Mouse (Mus musculus): ENCODE data around the gene Hspg2. TPM values are rescaled to one million over a fixed set of nuclear protein-coding genes. Genes with fewer than 3 reads are reported as not detected.

Gene Hspg2
- polyA plus RNA-seq, 1 experiment: 147 TPM

DNA sequence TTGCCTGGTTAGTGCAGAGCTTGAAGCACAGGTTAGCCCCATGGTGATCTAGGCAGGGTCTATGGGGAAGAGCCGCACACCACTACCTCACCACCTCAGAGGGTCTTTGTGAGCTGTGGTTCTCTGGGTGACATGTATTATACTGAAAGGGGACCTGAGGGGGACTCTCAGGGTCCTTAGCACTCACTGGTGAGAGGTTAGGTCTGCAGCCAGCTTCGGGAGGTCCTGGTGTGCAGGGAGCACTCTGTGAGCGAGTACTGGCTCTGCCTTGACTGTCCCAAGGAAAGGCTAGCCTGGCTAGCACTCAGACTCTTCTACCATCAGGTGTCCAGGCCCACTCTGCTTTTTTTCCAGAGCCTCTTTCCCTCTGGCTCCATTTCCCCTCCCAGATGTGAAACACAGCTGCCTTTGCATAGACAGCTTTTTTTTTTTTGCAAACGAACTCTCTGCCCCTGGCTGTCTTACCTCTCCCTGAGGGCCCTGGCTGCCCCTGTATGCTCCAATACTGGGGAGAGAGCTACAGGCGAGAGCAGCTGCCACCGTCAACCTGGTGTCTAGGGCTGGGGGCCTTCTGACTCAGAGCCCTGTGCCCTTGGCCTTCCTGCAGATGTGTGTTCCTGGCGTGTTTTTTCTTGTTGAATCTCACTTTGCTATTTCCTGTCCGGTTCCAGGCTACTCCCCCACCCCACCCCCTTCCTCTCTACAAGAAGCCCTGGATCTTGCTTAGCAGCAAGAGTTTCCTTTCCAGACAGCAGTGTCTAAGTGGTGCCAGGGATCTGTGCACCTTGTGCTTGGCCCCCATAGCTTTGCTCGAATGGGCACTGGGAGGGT is 29.5 kb downstream of the Hspg2 start:
- H3K27me3 ChIP-seq (ENCODE audit: control insufficient read depth, insufficient read depth, low read length, poor library complexity, severe bottlenecking): no peaks in the 10 kb centered on the region
- no peak overlapping the region for H3K9ac ChIP-seq (ENCODE audit: low read depth, poor library complexity, severe bottlenecking)
- H3K9me3 ChIP-seq (replicated peaks; ENCODE audit: control insufficient read depth, insufficient read depth, low read length, poor library complexity, severe bottlenecking): no peaks in the 10 kb centered on the region
- peaks cover 12% of the 10 kb centered on the region for H3K36me3 ChIP-seq (ENCODE audit: control insufficient read depth, insufficient read depth, low read length, poor library complexity, severe bottlenecking)
- H3K27ac ChIP-seq (ENCODE audit: insufficient read depth, low read length): peak overlapping the region; percentile 23
- H3K4me1 ChIP-seq (ENCODE audit: control insufficient read depth, insufficient read depth, low read length): peaks cover 40% of the 10 kb centered on the region
- H3K4me3 ChIP-seq (ENCODE audit: low read depth, low read length): no peak overlapping the region
- no peak for TF ChIP-seq POLR2A (IDR thresholded peaks at IDR 0.05; ENCODE audit: insufficient read depth, low read length)

DNA sequence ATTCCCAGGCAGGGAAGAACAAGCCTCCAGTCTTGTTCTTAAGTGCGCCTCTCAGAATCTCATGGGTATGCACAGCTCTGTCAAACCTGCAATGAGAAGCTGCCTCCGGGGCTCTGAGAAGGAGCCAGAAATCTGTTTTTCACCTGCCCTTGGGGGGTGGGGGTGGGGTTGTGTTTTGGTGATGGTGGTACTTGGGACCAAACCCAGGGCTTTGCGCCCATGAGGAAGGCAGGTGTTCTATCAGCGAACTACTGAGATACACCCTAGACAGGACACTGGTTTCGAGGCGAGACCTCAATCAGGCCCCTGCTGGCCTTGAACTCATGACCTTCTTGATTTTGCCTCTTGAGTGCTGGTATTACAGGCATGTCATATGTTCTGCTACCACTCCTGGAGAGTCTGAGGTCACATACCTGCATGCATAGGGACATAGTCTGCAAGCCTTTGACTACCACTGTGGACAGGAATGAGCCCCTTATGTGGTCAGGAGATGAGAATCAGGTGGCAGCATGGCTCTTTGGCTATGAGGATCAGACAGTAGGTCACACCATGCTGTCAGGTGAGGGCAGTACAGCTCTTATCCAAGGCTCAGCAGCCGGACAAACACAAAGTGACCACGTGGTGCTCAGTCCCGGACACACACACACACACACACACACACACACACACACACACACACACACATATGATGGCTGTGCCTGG is 30.5 kb downstream of the Hspg2 start:
- peaks cover 19% of the 10 kb centered on the region for H3K36me3 ChIP-seq (ENCODE audit: control insufficient read depth, insufficient read depth, low read length, poor library complexity, severe bottlenecking)
- peaks cover 34% of the 10 kb centered on the region for H3K4me1 ChIP-seq (ENCODE audit: control insufficient read depth, insufficient read depth, low read length)
- no peak overlapping the region for H3K4me3 ChIP-seq (ENCODE audit: low read depth, low read length)
- H3K9me3 ChIP-seq (replicated peaks; ENCODE audit: control insufficient read depth, insufficient read depth, low read length, poor library complexity, severe bottlenecking): no peaks in the 10 kb centered on the region
- no peak overlapping the region for H3K9ac ChIP-seq (ENCODE audit: low read depth, poor library complexity, severe bottlenecking)
- TF ChIP-seq POLR2A (IDR thresholded peaks at IDR 0.05; ENCODE audit: insufficient read depth, low read length): no peak
- no peak for TF ChIP-seq CTCF (IDR thresholded peaks at IDR 0.05; ENCODE audit: low read depth, low read length)
- no peak overlapping the region for H3K27ac ChIP-seq (ENCODE audit: insufficient read depth, low read length)
- H3K27me3 ChIP-seq (ENCODE audit: control insufficient read depth, insufficient read depth, low read length, poor library complexity, severe bottlenecking): no peaks in the 10 kb centered on the region

DNA sequence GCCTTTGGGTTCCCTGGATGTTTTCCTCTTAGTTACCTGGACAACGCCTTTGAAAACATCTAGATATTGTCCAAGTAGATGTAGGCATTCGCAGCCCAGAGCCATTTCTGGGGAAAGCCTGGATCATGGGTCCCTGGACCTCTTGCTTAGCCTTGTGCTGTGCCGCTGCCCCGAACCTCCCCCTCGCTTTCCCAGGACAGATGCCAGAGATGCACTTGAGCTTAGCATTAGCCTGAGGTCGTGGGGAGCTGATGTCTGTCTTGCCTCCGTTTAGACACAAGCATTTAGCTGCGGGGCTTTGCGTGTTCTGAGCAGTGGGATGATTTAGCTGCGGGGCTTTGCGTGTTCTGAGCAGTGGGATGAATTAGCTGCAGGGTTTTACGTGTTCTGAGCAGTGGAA is 31.6 kb downstream of the Hspg2 start:
- H3K4me1 ChIP-seq (ENCODE audit: control insufficient read depth, insufficient read depth, low read length): peaks cover 32% of the 10 kb centered on the region

DNA sequence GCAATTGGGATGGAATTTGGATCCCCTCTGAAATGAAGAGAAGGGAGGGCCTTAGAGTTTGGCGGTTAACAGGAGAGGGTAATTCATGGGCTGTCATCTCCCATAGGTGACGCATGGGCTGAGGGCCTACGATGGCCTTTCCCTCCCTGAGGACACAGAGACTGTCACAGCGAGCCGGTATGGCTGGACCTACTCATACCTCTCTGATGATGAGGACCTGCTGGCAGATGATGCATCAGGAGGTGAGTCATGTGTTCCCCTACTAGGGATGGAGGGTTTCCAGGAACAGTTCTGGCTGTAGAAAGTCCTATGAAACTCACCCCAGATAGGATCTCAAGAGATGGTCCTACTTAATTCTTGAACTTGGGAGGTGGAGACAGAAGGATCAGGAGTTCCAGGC is 32.4 kb downstream of the Hspg2 start:
- Histone ChIP-seq H3K9ac (ENCODE audit: low read depth, poor library complexity, severe bottlenecking) (no peak overlapping the region), H3K9me3 (replicated peaks; ENCODE audit: control insufficient read depth, insufficient read depth, low read length, poor library complexity, severe bottlenecking) (no peaks in the 10 kb centered on the region), H3K4me3 (ENCODE audit: low read depth, low read length) (no peak overlapping the region), H3K36me3 (ENCODE audit: control insufficient read depth, insufficient read depth, low read length, poor library complexity, severe bottlenecking) (peaks cover 24% of the 10 kb centered on the region), H3K27ac (ENCODE audit: insufficient read depth, low read length) (no peak overlapping the region), H3K4me1 (ENCODE audit: control insufficient read depth, insufficient read depth, low read length) (peaks cover 30% of the 10 kb centered on the region), H3K27me3 (ENCODE audit: control insufficient read depth, insufficient read depth, low read length, poor library complexity, severe bottlenecking) (no peaks in the 10 kb centered on the region)
- no peak for TF ChIP-seq EP300 (IDR thresholded peaks at IDR 0.05; ENCODE audit: insufficient read depth, low read depth, low read length)
- TF ChIP-seq CTCF (IDR thresholded peaks at IDR 0.05; ENCODE audit: low read depth, low read length): no peak
- TF ChIP-seq POLR2A (IDR thresholded peaks at IDR 0.05; ENCODE audit: insufficient read depth, low read length): no peak

More for the DNA sequence above, 31.6 kb downstream of the Hspg2 start:
- H3K27ac ChIP-seq (ENCODE audit: insufficient read depth, low read length): no peak overlapping the region
- H3K36me3 ChIP-seq (ENCODE audit: control insufficient read depth, insufficient read depth, low read length, poor library complexity, severe bottlenecking): peaks cover 22% of the 10 kb centered on the region
- no peaks in the 10 kb centered on the region for H3K27me3 ChIP-seq (ENCODE audit: control insufficient read depth, insufficient read depth, low read length, poor library complexity, severe bottlenecking)
- H3K9me3 ChIP-seq (replicated peaks; ENCODE audit: control insufficient read depth, insufficient read depth, low read length, poor library complexity, severe bottlenecking): no peaks in the 10 kb centered on the region
- H3K4me3 ChIP-seq (ENCODE audit: low read depth, low read length): no peak overlapping the region
- no peak overlapping the region for H3K9ac ChIP-seq (ENCODE audit: low read depth, poor library complexity, severe bottlenecking)
- no peak for TF ChIP-seq EP300 (IDR thresholded peaks at IDR 0.05; ENCODE audit: insufficient read depth, low read depth, low read length)
- no peak for TF ChIP-seq CTCF (IDR thresholded peaks at IDR 0.05; ENCODE audit: low read depth, low read length)
- TF ChIP-seq POLR2A (IDR thresholded peaks at IDR 0.05; ENCODE audit: insufficient read depth, low read length): no peak

DNA sequence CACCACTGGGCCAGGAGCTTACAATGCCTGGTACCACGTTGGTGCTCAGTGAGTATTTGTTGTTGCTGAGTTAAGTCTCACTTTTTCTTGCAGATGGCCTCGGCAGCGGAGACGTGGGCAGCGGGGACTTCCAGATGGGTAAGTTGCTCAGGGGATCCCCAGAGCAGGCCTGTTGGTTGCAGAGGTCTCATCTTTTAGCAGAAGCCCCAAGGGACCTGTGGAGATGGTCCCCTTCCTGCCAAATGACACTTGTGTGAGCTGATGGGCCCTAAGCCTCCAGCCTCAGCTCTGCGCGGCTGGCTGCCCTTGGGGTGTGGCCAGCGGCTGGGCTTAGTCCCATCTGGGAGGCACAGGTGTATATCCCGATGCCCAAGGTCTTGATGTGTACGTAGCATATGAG is 33.6 kb downstream of the Hspg2 start:
- H3K36me3 ChIP-seq (ENCODE audit: control insufficient read depth, insufficient read depth, low read length, poor library complexity, severe bottlenecking): peaks cover 28% of the 10 kb centered on the region
- no peak overlapping the region for H3K4me3 ChIP-seq (ENCODE audit: low read depth, low read length)
- H3K9me3 ChIP-seq (replicated peaks; ENCODE audit: control insufficient read depth, insufficient read depth, low read length, poor library complexity, severe bottlenecking): no peaks in the 10 kb centered on the region
- H3K27me3 ChIP-seq (ENCODE audit: control insufficient read depth, insufficient read depth, low read length, poor library complexity, severe bottlenecking): no peaks in the 10 kb centered on the region
- H3K9ac ChIP-seq (ENCODE audit: low read depth, poor library complexity, severe bottlenecking): no peak overlapping the region
- TF ChIP-seq EP300 (IDR thresholded peaks at IDR 0.05; ENCODE audit: insufficient read depth, low read depth, low read length) (no peak), CTCF (IDR thresholded peaks at IDR 0.05; ENCODE audit: low read depth, low read length) (no peak), POLR2A (IDR thresholded peaks at IDR 0.05; ENCODE audit: insufficient read depth, low read length) (no peak)
- H3K4me1 ChIP-seq (ENCODE audit: control insufficient read depth, insufficient read depth, low read length): peaks cover 23% of the 10 kb centered on the region
- H3K27ac ChIP-seq (ENCODE audit: insufficient read depth, low read length): no peak overlapping the region

DNA sequence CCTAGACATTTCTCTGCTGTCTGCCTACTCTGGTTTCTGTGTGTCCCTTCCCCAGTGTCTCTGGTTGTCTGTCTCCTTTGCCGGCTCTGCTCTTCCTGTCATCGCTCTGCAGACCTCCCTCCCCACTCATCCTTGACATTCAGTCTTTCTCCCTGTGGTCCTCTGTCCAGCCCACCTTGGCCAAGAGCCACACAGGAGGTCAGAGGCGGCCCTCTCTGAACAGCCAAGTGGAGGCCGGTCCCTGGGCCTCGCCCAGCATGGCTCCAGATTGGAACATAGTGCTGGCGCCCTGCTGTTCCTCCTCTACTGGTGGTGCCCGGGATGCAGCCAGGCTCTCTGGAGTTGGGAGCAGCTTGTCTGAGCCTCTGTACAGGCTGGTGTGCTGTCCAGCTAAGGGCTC is 34.2 kb downstream of the Hspg2 start:
- peaks cover 17% of the 10 kb centered on the region for H3K4me1 ChIP-seq (ENCODE audit: control insufficient read depth, insufficient read depth, low read length)
- no peaks in the 10 kb centered on the region for H3K9me3 ChIP-seq (replicated peaks; ENCODE audit: control insufficient read depth, insufficient read depth, low read length, poor library complexity, severe bottlenecking)
- no peak overlapping the region for H3K9ac ChIP-seq (ENCODE audit: low read depth, poor library complexity, severe bottlenecking)
- no peak overlapping the region for H3K4me3 ChIP-seq (ENCODE audit: low read depth, low read length)
- H3K27me3 ChIP-seq (ENCODE audit: control insufficient read depth, insufficient read depth, low read length, poor library complexity, severe bottlenecking): no peaks in the 10 kb centered on the region
- no peak overlapping the region for H3K27ac ChIP-seq (ENCODE audit: insufficient read depth, low read length)
- TF ChIP-seq CTCF (IDR thresholded peaks at IDR 0.05; ENCODE audit: low read depth, low read length) (no peak), POLR2A (IDR thresholded peaks at IDR 0.05; ENCODE audit: insufficient read depth, low read length) (no peak), EP300 (IDR thresholded peaks at IDR 0.05; ENCODE audit: insufficient read depth, low read depth, low read length) (no peak)
- H3K36me3 ChIP-seq (ENCODE audit: control insufficient read depth, insufficient read depth, low read length, poor library complexity, severe bottlenecking): peaks cover 34% of the 10 kb centered on the region
